Mouse (Mus musculus) liver, embryonic 16.5 days (tissue): ENCODE measurements around the gene Dgkq. TPM values are rescaled to one million over a fixed set of nuclear protein-coding genes. Genes with fewer than 3 reads are reported as not detected.
"Not testable (repeated sequence)": the region's sequence is repeated elsewhere in the genome, so short reads cannot be mapped to it uniquely, and the experiment has no call there.

Experiments
- ATAC-seq: fragments of 200-750 bp; cut with Nextera tagmentation; 2 replicates; pipeline ENCODE4 v1.8.0; 2017; ENCODE audit warnings: low read depth, mild to moderate bottlenecking, moderate number of reproducible peaks, moderate library complexity
- H3K27ac ChIP-seq: fragments of 300-500 bp; sonication (generic); 2 replicates; pipeline ENCODE4 v1.5.1; 2014; ENCODE audit warnings: mild to moderate bottlenecking, low read length
- H3K27me3 ChIP-seq: fragments of 300-500 bp; sonication (generic); 2 replicates; pipeline ENCODE4 v1.6.1; 2014; ENCODE audit warnings: low read depth, low read length, mixed read lengths; ENCODE audit not compliant: control insufficient read depth, insufficient read depth
- H3K36me3 ChIP-seq: fragments of 300-500 bp; sonication (generic); 2 replicates; pipeline ENCODE4 v1.6.1; 2014; ENCODE audit warnings: mild to moderate bottlenecking; ENCODE audit not compliant: control insufficient read depth, insufficient read depth
- H3K4me1 ChIP-seq: fragments of 300-500 bp; sonication (generic); 2 replicates; pipeline ENCODE4 v1.6.1; 2014; ENCODE audit warnings: low read depth, low read length, mixed read lengths; ENCODE audit not compliant: control insufficient read depth
- H3K4me2 ChIP-seq: fragments of 300-500 bp; sonication (generic); 2 replicates; pipeline ENCODE4 v1.6.1; 2014; ENCODE audit warnings: low read depth, low read length, mixed read lengths
- H3K4me3 ChIP-seq: fragments of 300-500 bp; sonication (generic); 2 replicates; pipeline ENCODE4 v1.5.1; 2014; ENCODE audit warnings: low read depth, mild to moderate bottlenecking, low read length
- H3K9ac ChIP-seq: fragments of 300-500 bp; sonication (generic); 2 replicates; pipeline ENCODE4 v1.6.1; 2014; ENCODE audit warnings: low read depth, low read length
- H3K9me3 ChIP-seq: fragments of 300-500 bp; sonication (generic); replicated peaks from 2 replicates; pipeline ENCODE4 v1.6.1; 2016; ENCODE audit warnings: low read length; ENCODE audit not compliant: control insufficient read depth
- whole genome bisulfite sequencing: fragments of 180-500 bp; shearing (Covaris S2); extraction: QIAGEN DNeasy Blood & Tissue Kit; methylation state at CpG from one replicate; pipeline ENCODE4 v1.1.7; 2014; ENCODE audit not compliant: insufficient replicate concordance; 5-methylcytosine and 5-hydroxymethylcytosine counted together
- polyA plus RNA-seq: library from polyadenylated mRNA; unstranded; fragments of >200 nt; fragmentation: Nextera tagmentation; extraction: Ambion mirVana; gene quantifications from 2 replicates; pipeline ENCODE4 v1.2.1, GENCODE M21; 2015

Dgkq gene
- polyA plus RNA-seq, 1 experiment from 2014 or later: 3.4 TPM

DNA sequence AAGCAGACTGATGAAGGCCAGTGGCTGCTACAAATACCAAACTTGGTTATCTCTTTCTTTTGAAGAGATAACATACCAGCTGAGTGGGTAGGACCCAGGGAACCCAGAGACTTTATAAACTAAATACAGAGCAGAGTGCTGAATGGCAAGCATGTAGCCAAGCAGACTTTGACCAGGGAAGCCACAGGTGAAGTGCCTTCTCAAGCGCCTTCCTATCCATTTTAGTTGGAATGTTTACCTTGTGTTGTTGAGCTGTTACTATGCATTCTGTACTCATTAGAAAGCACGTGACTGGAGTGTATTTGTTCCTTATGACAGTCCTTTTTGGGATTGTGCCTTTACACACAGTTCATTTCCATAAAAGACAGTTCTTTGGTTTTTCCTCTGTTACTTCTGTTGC is 25.8 kb downstream of the Dgkq start:
- WGBS: 55% methylated on average over 2 of the region's 2 CpGs
- Histone ChIP-seq H3K36me3 (0 out of 2 replicates have a peak, but pooled peaks cover 4% of the 10 kb centered on the region), H3K4me1 (no peaks in the 10 kb centered on the region; the same call in 1 of the 2 replicates), H3K9ac (no peak overlapping the region), H3K27ac (no peak overlapping the region), H3K4me3 (no peak overlapping the region), H3K27me3 (no peaks in the 10 kb centered on the region), H3K9me3 (no peaks in the 10 kb centered on the region), H3K4me2 (no peak overlapping the region)
- ATAC-seq: peak; percentile 52; the same call in 1 of the 2 replicates

DNA sequence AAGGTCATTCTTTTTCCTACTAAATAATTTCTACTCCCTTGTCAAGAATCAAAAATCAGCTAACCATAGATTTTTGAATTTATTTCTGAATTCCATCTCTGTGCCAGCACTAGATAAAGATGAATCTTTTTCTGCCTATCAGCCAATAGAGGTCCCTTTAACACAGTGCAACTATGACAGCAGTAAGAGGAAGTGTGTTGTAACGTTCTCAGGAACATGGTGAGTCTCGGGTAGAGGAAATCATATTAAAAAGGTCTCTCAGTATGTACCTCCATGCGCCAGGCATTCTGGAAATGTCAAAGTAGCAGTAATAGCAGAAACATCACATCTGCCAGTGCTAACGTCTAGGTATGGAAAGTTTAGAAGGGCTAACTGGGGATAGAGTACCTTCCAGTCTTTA is 33.3 kb downstream of the Dgkq start:
- Histone ChIP-seq H3K9ac (no peak overlapping the region), H3K36me3 (no peaks in the 10 kb centered on the region), H3K27me3 (no peaks in the 10 kb centered on the region), H3K4me2 (no peak overlapping the region), H3K9me3 (no peaks in the 10 kb centered on the region), H3K4me1 (no peaks in the 10 kb centered on the region), H3K4me3 (no peak overlapping the region), H3K27ac (no peak overlapping the region)
- WGBS: 34% methylated on average over 4 of the region's 4 CpGs
- ATAC-seq: no peak

GRCm38 (mm10) chr5:108634088-108634487 is 35.4 kb downstream of the Dgkq start:
- H3K27ac ChIP-seq, ATAC-seq, H3K9ac ChIP-seq, H3K4me3 ChIP-seq, H3K4me1 ChIP-seq, H3K9me3 ChIP-seq, H3K27me3 ChIP-seq, H3K36me3 ChIP-seq, H3K4me2 ChIP-seq: not testable (repeated sequence)
- WGBS: 73% methylated on average over 2 of the region's 3 CpGs

GRCm38 (mm10) chr5:108633676-108634075 is 35.8 kb downstream of the Dgkq start:
- WGBS: 79% methylated on average over 4 of the region's 4 CpGs
- ATAC-seq: no peak

GRCm38 (mm10) chr5:108629634-108630483 is 39.6 kb downstream of the Dgkq start, which contains the start of the genes Gak and Tmem175:
Gene Gak, minus strand, starts transcription at chr5:108629755.
Gene Tmem175, plus strand, starts transcription at chr5:108629770.
- WGBS: under 1% methylated on average over 58 of the region's 58 CpGs
- peak; percentile 96 for ATAC-seq
- peak within 1 kb of the TSS; percentile 90 for H3K27ac ChIP-seq

More at GRCm38 (mm10) chr5:108633676-108634075, 35.8 kb downstream of the Dgkq start:
- H3K4me1 ChIP-seq: peaks cover 10% of the 10 kb centered on the region
- no peak overlapping the region for H3K27ac ChIP-seq
- no peak overlapping the region for H3K4me3 ChIP-seq
- H3K9ac ChIP-seq: no peak overlapping the region
- H3K9me3 ChIP-seq: no peaks in the 10 kb centered on the region
- H3K27me3 ChIP-seq: no peaks in the 10 kb centered on the region
- H3K4me2 ChIP-seq: no peak overlapping the region
- no peaks in the 10 kb centered on the region for H3K36me3 ChIP-seq

GRCm38 (mm10) chr5:108628891-108629633 is 40.4 kb downstream of the Dgkq start:
- Histone ChIP-seq H3K27ac (peak overlapping the region; percentile 90), H3K27me3 (no peaks in the 10 kb centered on the region), H3K4me1 (peaks cover 34% of the 10 kb centered on the region), H3K9ac (peak overlapping the region; percentile 95), H3K4me3 (peak overlapping the region; percentile 98), H3K4me2 (peak overlapping the region; percentile 95), H3K9me3 (no peaks in the 10 kb centered on the region), H3K36me3 (peaks cover 7% of the 10 kb centered on the region; the same call in 1 of the 2 replicates)
- peak; percentile 78 for ATAC-seq
- WGBS: under 1% methylated on average over 32 of the region's 32 CpGs

More at GRCm38 (mm10) chr5:108629634-108630483, 39.6 kb downstream of the Dgkq start, which contains the start of the genes Gak and Tmem175:
- H3K36me3 ChIP-seq: no peaks in the 10 kb centered on the region
- no peaks in the 10 kb centered on the region for H3K9me3 ChIP-seq
- H3K9ac ChIP-seq: peak within 1 kb of the TSS; percentile 95
- peak within 1 kb of the TSS; percentile 95 for H3K4me2 ChIP-seq
- H3K27me3 ChIP-seq: no peaks in the 10 kb centered on the region
- H3K4me1 ChIP-seq: peaks cover 34% of the 10 kb centered on the region
- H3K4me3 ChIP-seq: peak within 1 kb of the TSS; percentile 98

DNA sequence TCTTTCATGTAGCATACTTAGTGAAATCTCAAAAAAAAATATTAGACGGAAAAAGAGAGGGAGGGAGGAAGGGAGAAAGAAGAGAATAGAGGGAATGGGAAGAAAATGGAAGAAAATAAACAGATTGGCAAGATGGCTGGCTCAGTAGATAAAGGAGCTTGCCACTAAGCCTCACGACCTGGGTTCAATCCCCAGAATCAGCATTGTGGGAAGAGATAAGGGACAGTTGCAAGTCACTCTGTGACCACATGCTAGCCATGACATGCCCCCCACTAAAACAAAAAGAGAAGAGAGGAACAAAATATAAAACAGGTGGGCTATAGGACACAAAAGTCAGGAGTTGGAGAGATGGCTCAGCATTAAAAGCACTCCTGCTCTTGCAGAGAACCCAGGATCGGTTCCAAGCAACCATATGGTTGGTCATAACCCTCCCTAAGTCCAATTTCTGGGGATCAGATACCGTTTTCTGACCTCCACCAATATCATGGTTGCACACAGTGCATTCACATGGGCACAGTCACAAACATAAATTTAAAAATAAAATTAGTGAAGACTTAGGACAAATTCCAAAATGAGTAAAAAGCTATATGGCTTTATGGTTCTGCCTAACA is 43.3 kb downstream of the Dgkq start:
- H3K4me2 ChIP-seq: peak overlapping the region; percentile 14; the same call in 1 of the 2 replicates
- ATAC-seq: no peak
- H3K27ac ChIP-seq: no peak overlapping the region
- peaks cover 34% of the 10 kb centered on the region for H3K4me1 ChIP-seq
- H3K4me3 ChIP-seq: no peak overlapping the region
- H3K36me3 ChIP-seq: peaks cover 22% of the 10 kb centered on the region
- H3K9me3 ChIP-seq: no peaks in the 10 kb centered on the region
- H3K9ac ChIP-seq: no peak overlapping the region
- no peaks in the 10 kb centered on the region for H3K27me3 ChIP-seq
- WGBS: 45% methylated on average over 4 of the region's 4 CpGs

GRCm38 (mm10) chr5:108621870-108622269 is 47.6 kb downstream of the Dgkq start:
- WGBS: 61% methylated on average over 2 of the region's 2 CpGs
- Histone ChIP-seq H3K27ac (no peak overlapping the region), H3K4me1 (peaks cover 7% of the 10 kb centered on the region), H3K36me3 (peaks cover 30% of the 10 kb centered on the region), H3K27me3 (no peaks in the 10 kb centered on the region), H3K4me2 (no peak overlapping the region), H3K4me3 (no peak overlapping the region), H3K9me3 (no peaks in the 10 kb centered on the region), H3K9ac (no peak overlapping the region)
- ATAC-seq: no peak
